Mouse (Mus musculus) bone marrow, adult 2 months (tissue): ENCODE measurements at regions not wholly inside any gene's neighbourhood (a gene's known extent, or its start where the extent isn't known, plus 50 kb on each side); places are given as distances from the start of the nearest gene placed in this dataset.

Experiments
- CTCF ChIP-seq: fragments of 200-500 bp; IDR thresholded peaks from 2 replicates; pipeline ENCODE4 v1.5.1; 2011; ENCODE audit warnings: low read length, control low read depth; ENCODE audit not compliant: control insufficient read depth, insufficient read depth
- POLR2A ChIP-seq: fragments of 200-500 bp; IDR thresholded peaks from 2 replicates; pipeline ENCODE4 v1.6.1; 2011; ENCODE audit warnings: low read depth, mild to moderate bottlenecking, control low read depth, low read length, borderline replicate concordance; ENCODE audit not compliant: control insufficient read depth

- TF ChIP-seq CTCF (no peak), POLR2A (no peak)
These were observed 57.3 kb upstream of the Smg1 start for GRCm38 (mm10) chr7:118300678-118301342.
